Mouse (Mus musculus) CH12.LX (cell line): ENCODE results near the gene Rpl21. TPM values are rescaled to one million over a fixed set of nuclear protein-coding genes. Genes with fewer than 3 reads are reported as not detected.

ENCODE experiments used
- DNase-seq: peaks from one replicate; pipeline ENCODE4 v3.0.0-alpha.2; 2013; ENCODE audit errors: extremely low read depth
- H3K27ac ChIP-seq: 2 replicates; pipeline ENCODE4 v1.5.1; 2012; ENCODE audit warnings: low read depth, mild to moderate bottlenecking, control low read depth, moderate library complexity; ENCODE audit not compliant: insufficient read depth
- H3K27me3 ChIP-seq: replicated peaks from 2 replicates; pipeline ENCODE3; 2012; ENCODE audit warnings: inconsistent platforms
- H3K36me3 ChIP-seq, 2 experiments: replicated peaks in 1 of 2; 2 replicates each; pipeline versions ENCODE3 to v1.6.1; 2012; ENCODE audit warnings: inconsistent platforms in 1 of 2, low read length in 1 of 2, mild to moderate bottlenecking in 1 of 2, mixed read lengths in 1 of 2, moderate library complexity in 1 of 2; ENCODE audit not compliant: control insufficient read depth in 1 of 2, insufficient read depth in 1 of 2
- H3K4me1 ChIP-seq, 2 experiments: 2 replicates each; pipeline ENCODE4 v1.6.1; 2012; ENCODE audit warnings: inconsistent platforms in 1 of 2, moderate library complexity in 1 of 2; ENCODE audit not compliant: insufficient read depth in 2 of 2, control insufficient read depth in 1 of 2
- H3K4me2 ChIP-seq: 2 replicates; pipeline ENCODE4 v1.6.1; 2012; ENCODE audit warnings: low read depth, mild to moderate bottlenecking, control low read depth; ENCODE audit not compliant: poor library complexity, insufficient read depth, severe bottlenecking
- H3K4me3 ChIP-seq, 3 experiments: fragments of 150-350 bp in 1 of 3; sonication (generic) in 1 of 3; replicated peaks in 1 of 3; 2 replicates each; pipeline versions ENCODE3 to v1.5.1; 2011 to 2012; ENCODE audit warnings: low read depth in 2 of 3, low read length in 2 of 3, mild to moderate bottlenecking in 2 of 3, moderate library complexity in 2 of 3, control low read depth in 1 of 3, improper control_type of control experiment in 1 of 3, inconsistent platforms in 1 of 3, mixed read lengths in 1 of 3; ENCODE audit not compliant: poor library complexity in 1 of 3
- H3K79me2 ChIP-seq: replicated peaks from 2 replicates; pipeline ENCODE4 v1.6.1; 2012; ENCODE audit warnings: mild to moderate bottlenecking, moderate library complexity; ENCODE audit not compliant: control insufficient read depth, poor library complexity, insufficient read depth, severe bottlenecking; ENCODE audit errors: extremely low read depth
- H3K9ac ChIP-seq: 2 replicates; pipeline ENCODE4 v1.6.1; 2012; ENCODE audit warnings: low read depth, mild to moderate bottlenecking, control low read depth, moderate library complexity; ENCODE audit not compliant: insufficient read depth
- H3K9me3 ChIP-seq: replicated peaks from 2 replicates; pipeline ENCODE3; 2012; ENCODE audit warnings: low read length, inconsistent platforms, mixed read lengths
- BHLHE40 ChIP-seq: IDR thresholded peaks from 2 replicates; pipeline ENCODE4 v1.6.1; 2011; ENCODE audit warnings: mild to moderate bottlenecking, low read depth, low read length, improper control_type of control experiment
- CTCF ChIP-seq, 2 experiments: IDR thresholded peaks in 1 of 2; conservative IDR thresholded peaks in 1 of 2; 2 replicates each; pipeline ENCODE4 v1.5.1; 2011 to 2012; ENCODE audit warnings: low read depth in 2 of 2, low read length in 2 of 2, improper control_type of control experiment in 1 of 2, inconsistent platforms in 1 of 2, mild to moderate bottlenecking in 1 of 2, moderate library complexity in 1 of 2
- E2F4 ChIP-seq: IDR thresholded peaks from 2 replicates; pipeline ENCODE4 v1.6.1; 2011; ENCODE audit warnings: low read depth, low read length, improper control_type of control experiment; ENCODE audit not compliant: insufficient replicate concordance
- ELF1 ChIP-seq: IDR thresholded peaks from 2 replicates; pipeline ENCODE4 v1.6.1; 2014; ENCODE audit warnings: low read depth, mild to moderate bottlenecking, inconsistent platforms, low read length, improper control_type of control experiment
- EP300 ChIP-seq: IDR thresholded peaks from 2 replicates; pipeline ENCODE4 v1.6.1; 2011; ENCODE audit warnings: low read length, improper control_type of control experiment
- ETS1 ChIP-seq: conservative IDR thresholded peaks from 2 replicates; pipeline ENCODE4 v1.6.1; 2012; ENCODE audit warnings: low read depth, mild to moderate bottlenecking, inconsistent platforms, low read length, improper control_type of control experiment, moderate library complexity
- HCFC1 ChIP-seq: IDR thresholded peaks from 2 replicates; pipeline ENCODE4 v1.6.1; 2012; ENCODE audit warnings: low read depth, mild to moderate bottlenecking, inconsistent platforms, low read length, improper control_type of control experiment
- IRF4 ChIP-seq: IDR thresholded peaks from 2 replicates; pipeline ENCODE4 v1.6.1; 2014; ENCODE audit warnings: low read depth, mild to moderate bottlenecking, inconsistent platforms, low read length, improper control_type of control experiment
- JUN ChIP-seq: IDR thresholded peaks from 2 replicates; pipeline ENCODE4 v1.6.1; 2011; ENCODE audit warnings: low read depth, mild to moderate bottlenecking, low read length, improper control_type of control experiment, moderate library complexity; ENCODE audit not compliant: insufficient read depth
- JUND ChIP-seq: conservative IDR thresholded peaks from 2 replicates; pipeline ENCODE4 v1.6.1; 2011; ENCODE audit warnings: low read depth, low read length, improper control_type of control experiment
- KAT2A ChIP-seq: IDR thresholded peaks from 2 replicates; pipeline ENCODE4 v1.6.1; 2012; ENCODE audit warnings: low read length, improper control_type of control experiment, inconsistent platforms; ENCODE audit not compliant: insufficient replicate concordance
- MAX ChIP-seq: IDR thresholded peaks from 2 replicates; pipeline ENCODE4 v1.6.1; 2011; ENCODE audit warnings: low read length, improper control_type of control experiment
- MAZ ChIP-seq: IDR thresholded peaks from 2 replicates; pipeline ENCODE4 v1.6.1; 2012; ENCODE audit warnings: low read depth, mild to moderate bottlenecking, inconsistent platforms, low read length, improper control_type of control experiment, moderate library complexity
- MEF2A ChIP-seq: IDR thresholded peaks from 2 replicates; pipeline ENCODE4 v1.6.1; 2014; ENCODE audit warnings: low read depth, mild to moderate bottlenecking, inconsistent platforms, low read length, improper control_type of control experiment, borderline replicate concordance
- MXI1 ChIP-seq: IDR thresholded peaks from 2 replicates; pipeline ENCODE4 v1.6.1; 2011; ENCODE audit warnings: mild to moderate bottlenecking, low read depth, low read length, improper control_type of control experiment
- MYC ChIP-seq: IDR thresholded peaks from 2 replicates; pipeline ENCODE4 v1.6.1; 2011; ENCODE audit warnings: low read depth, mild to moderate bottlenecking, improper control_type of control experiment, low read length
- NELFE ChIP-seq: IDR thresholded peaks from 2 replicates; pipeline ENCODE4 v1.6.1; 2011; ENCODE audit warnings: low read depth, low read length, improper control_type of control experiment
- NRF1 ChIP-seq: IDR thresholded peaks from 2 replicates; pipeline ENCODE4 v1.6.1; 2014; ENCODE audit warnings: low read depth, mild to moderate bottlenecking, inconsistent platforms, low read length, improper control_type of control experiment, moderate library complexity
- PAX5 ChIP-seq: IDR thresholded peaks from 2 replicates; pipeline ENCODE4 v1.6.1; 2012; ENCODE audit warnings: low read length, inconsistent platforms, mixed read lengths
- POLR2A ChIP-seq: IDR thresholded peaks from 2 replicates; pipeline ENCODE4 v1.6.1; 2011; ENCODE audit warnings: low read depth, mild to moderate bottlenecking, improper control_type of control experiment, low read length
- RCOR1 ChIP-seq: conservative IDR thresholded peaks from 2 replicates; pipeline ENCODE4 v1.6.1; 2012; ENCODE audit warnings: low read depth, mild to moderate bottlenecking, inconsistent platforms, low read length, improper control_type of control experiment
- UBTF ChIP-seq: IDR thresholded peaks from 2 replicates; pipeline ENCODE4 v1.6.1; 2012; ENCODE audit warnings: low read depth, mild to moderate bottlenecking, inconsistent platforms, low read length, improper control_type of control experiment, moderate library complexity
- USF1 ChIP-seq: IDR thresholded peaks from 2 replicates; pipeline ENCODE4 v1.6.1; 2014; ENCODE audit warnings: low read depth, mild to moderate bottlenecking, inconsistent platforms, low read length, improper control_type of control experiment
- USF2 ChIP-seq: conservative IDR thresholded peaks from 2 replicates; pipeline ENCODE4 v1.6.1; 2011; ENCODE audit warnings: low read depth, low read length, improper control_type of control experiment
- ZC3H11A ChIP-seq: IDR thresholded peaks from 2 replicates; pipeline ENCODE4 v1.6.1; 2012; ENCODE audit warnings: low read depth, mild to moderate bottlenecking, inconsistent platforms, low read length, improper control_type of control experiment
- ZKSCAN1 ChIP-seq: IDR thresholded peaks from 2 replicates; pipeline ENCODE4 v1.6.1; 2012; ENCODE audit warnings: low read depth, inconsistent platforms, low read length, improper control_type of control experiment, borderline replicate concordance
- ZNF384 ChIP-seq: IDR thresholded peaks from 2 replicates; pipeline ENCODE4 v1.6.1; 2012; ENCODE audit warnings: low read depth, low read length, improper control_type of control experiment, inconsistent platforms
- dilution Hi-C: fragments of 300-500 bp; cut with MboI; formaldehyde crosslinking; loops from 2 replicates; pipeline ENCODE4 v1.14.3; 2020; ENCODE audit warnings: low sequenced_read_pairs; ENCODE audit not compliant: extremely low pct_unique_long_range_greater_than_20kb, extremely low pct_ligation_motif_present
- in situ Hi-C: fragments of 300-500 bp; cut with MboI; formaldehyde crosslinking; loops from 3 replicates; pipeline ENCODE4 v1.14.3; 2019; ENCODE audit warnings: low sequenced_read_pairs, low pct_ligation_motif_present, low pct_unique_long_range_greater_than_20kb, mixed read lengths
- polyA plus RNA-seq: library from polyadenylated mRNA; unstranded; fragments of >175 nt; gene quantifications from 2 replicates; pipeline ENCODE4 v1.2.1, GENCODE M21; 2012; ENCODE audit warnings: low read depth; ENCODE audit not compliant: insufficient read length
- total RNA-seq, 2 experiments: library from RNA; depleted of rRNA; stranded (reverse); fragments of 300-350 nt in 1 of 2; fragments of >200 nt in 1 of 2; gene quantifications; 2 replicates each; pipeline ENCODE4 v1.2.3; 2012 to 2014

The Rpl21 gene
- total and polyA plus RNA-seq, 3 experiments = 300 to 1,240 (median 716) TPM

- H3K4me3 ChIP-seq = no peak overlapping the region
- DNase-seq = no peak
- peaks cover 26 to 54% of the 10 kb centered on the region in 2 experiments for H3K4me1 ChIP-seq
- H3K9ac ChIP-seq = no peak overlapping the region
- dilution Hi-C loops = no loop called here
- no peaks in the 10 kb centered on the region for H3K36me3 ChIP-seq
- no peaks in the 10 kb centered on the region for H3K27me3 ChIP-seq
- in situ Hi-C loops = loop anchor here (25.0 kb wide), 1 partner anchor 172 kb away; no protein-coding TSS in a partner anchor
- H3K27ac ChIP-seq = no peak overlapping the region
- H3K9me3 ChIP-seq = peaks cover 9% of the 10 kb centered on the region
- H3K4me2 ChIP-seq = no peak overlapping the region
- H3K79me2 ChIP-seq = no peaks in the 10 kb centered on the region
- TF ChIP-seq HCFC1 = no peak
- TF ChIP-seq EP300 = no peak
- no peak for TF ChIP-seq E2F4
- TF ChIP-seq MAX = no peak
- no peak for TF ChIP-seq BHLHE40
- TF ChIP-seq USF2 = no peak
- no peak for TF ChIP-seq ELF1
- TF ChIP-seq NRF1 = no peak
- TF ChIP-seq ZC3H11A = no peak
- no peak for TF ChIP-seq CTCF (conservative IDR thresholded peaks at IDR 0.05 in 1 of 2, IDR thresholded peaks at IDR 0.05 in 1 of 2; ENCODE audit: low read depth in 2 of 2, low read length in 2 of 2)
- no peak for TF ChIP-seq PAX5
- no peak for TF ChIP-seq MYC
- no peak for TF ChIP-seq IRF4
- no peak for TF ChIP-seq JUN
- TF ChIP-seq UBTF = no peak
- no peak for TF ChIP-seq MAZ
- no peak for TF ChIP-seq KAT2A
- no peak for TF ChIP-seq USF1
- TF ChIP-seq RCOR1 = no peak
- no peak for TF ChIP-seq ZNF384
Measured at GRCm38 (mm10) chr5:146859246-146859645, 26.6 kb downstream of the Rpl21 start.

- H3K4me3 ChIP-seq = no peak overlapping the region
Measured at GRCm38 (mm10) chr5:146860222-146860998, 27.7 kb downstream of the Rpl21 start.

More at GRCm38 (mm10) chr5:146860222-146860998, 27.7 kb downstream of the Rpl21 start:
- no peak overlapping the region for H3K9ac ChIP-seq
- peaks cover 12% of the 10 kb centered on the region for H3K9me3 ChIP-seq
- no peak for DNase-seq
- H3K4me1 ChIP-seq = peaks cover 28 to 57% of the 10 kb centered on the region in 2 experiments
- no peaks in the 10 kb centered on the region for H3K79me2 ChIP-seq
- no peak for TF ChIP-seq JUN
- no peak for TF ChIP-seq JUND
- no peak for TF ChIP-seq BHLHE40
- no peak for TF ChIP-seq ETS1
- TF ChIP-seq MEF2A = no peak
- no peak for TF ChIP-seq NELFE
- TF ChIP-seq POLR2A = no peak
- TF ChIP-seq E2F4 = no peak
- TF ChIP-seq MAZ = no peak
- TF ChIP-seq HCFC1 = no peak
- TF ChIP-seq MAX = no peak
- no peak for TF ChIP-seq ZKSCAN1
- no peak for TF ChIP-seq EP300
- no peak for TF ChIP-seq KAT2A
- TF ChIP-seq IRF4 = no peak
- TF ChIP-seq NRF1 = no peak
- TF ChIP-seq USF2 = no peak
- TF ChIP-seq MXI1 = no peak
- no peak for TF ChIP-seq ELF1
- no peak for TF ChIP-seq ZC3H11A
- H3K4me2 ChIP-seq = no peak overlapping the region
- H3K27ac ChIP-seq = no peak overlapping the region
- dilution Hi-C loops (no loop called here), in situ Hi-C loops (loop anchor here (5.0 to 25.0 kb wide), 2 partner anchors 37 to 173 kb away; no protein-coding TSS in a partner anchor)
- no peaks in the 10 kb centered on the region for H3K36me3 ChIP-seq
- no peaks in the 10 kb centered on the region for H3K27me3 ChIP-seq
